Mouse (Mus musculus) CH12.LX (cell line): ENCODE measurements at regions not wholly inside any gene's neighbourhood (a gene's known extent, or its start where the extent isn't known, plus 50 kb on each side); places are given as distances from the start of the nearest gene placed in this dataset.

ENCODE experiments used
- DNase-seq: peaks from one replicate; pipeline ENCODE4 v3.0.0-alpha.2; 2013; ENCODE audit errors: extremely low read depth
- H3K27ac ChIP-seq: 2 replicates; pipeline ENCODE4 v1.5.1; 2012; ENCODE audit warnings: low read depth, mild to moderate bottlenecking, control low read depth, moderate library complexity; ENCODE audit not compliant: insufficient read depth
- H3K27me3 ChIP-seq: replicated peaks from 2 replicates; pipeline ENCODE3; 2012; ENCODE audit warnings: inconsistent platforms
- H3K36me3 ChIP-seq, 2 experiments: replicated peaks in 1 of 2; 2 replicates each; pipeline versions ENCODE3 to v1.6.1; 2012; ENCODE audit warnings: inconsistent platforms in 1 of 2, low read length in 1 of 2, mild to moderate bottlenecking in 1 of 2, mixed read lengths in 1 of 2, moderate library complexity in 1 of 2; ENCODE audit not compliant: control insufficient read depth in 1 of 2, insufficient read depth in 1 of 2
- H3K4me1 ChIP-seq, 2 experiments: 2 replicates each; pipeline ENCODE4 v1.6.1; 2012; ENCODE audit warnings: inconsistent platforms in 1 of 2, moderate library complexity in 1 of 2; ENCODE audit not compliant: insufficient read depth in 2 of 2, control insufficient read depth in 1 of 2
- H3K4me2 ChIP-seq: 2 replicates; pipeline ENCODE4 v1.6.1; 2012; ENCODE audit warnings: low read depth, mild to moderate bottlenecking, control low read depth; ENCODE audit not compliant: poor library complexity, insufficient read depth, severe bottlenecking
- H3K4me3 ChIP-seq, 3 experiments: fragments of 150-350 bp in 1 of 3; sonication (generic) in 1 of 3; replicated peaks in 1 of 3; 2 replicates each; pipeline versions ENCODE3 to v1.5.1; 2011 to 2012; ENCODE audit warnings: low read depth in 2 of 3, low read length in 2 of 3, mild to moderate bottlenecking in 2 of 3, moderate library complexity in 2 of 3, control low read depth in 1 of 3, improper control_type of control experiment in 1 of 3, inconsistent platforms in 1 of 3, mixed read lengths in 1 of 3; ENCODE audit not compliant: poor library complexity in 1 of 3
- H3K79me2 ChIP-seq: replicated peaks from 2 replicates; pipeline ENCODE4 v1.6.1; 2012; ENCODE audit warnings: mild to moderate bottlenecking, moderate library complexity; ENCODE audit not compliant: control insufficient read depth, poor library complexity, insufficient read depth, severe bottlenecking; ENCODE audit errors: extremely low read depth
- H3K9ac ChIP-seq: 2 replicates; pipeline ENCODE4 v1.6.1; 2012; ENCODE audit warnings: low read depth, mild to moderate bottlenecking, control low read depth, moderate library complexity; ENCODE audit not compliant: insufficient read depth
- H3K9me3 ChIP-seq: replicated peaks from 2 replicates; pipeline ENCODE3; 2012; ENCODE audit warnings: low read length, inconsistent platforms, mixed read lengths
- BHLHE40 ChIP-seq: IDR thresholded peaks from 2 replicates; pipeline ENCODE4 v1.6.1; 2011; ENCODE audit warnings: mild to moderate bottlenecking, low read depth, low read length, improper control_type of control experiment
- EP300 ChIP-seq: IDR thresholded peaks from 2 replicates; pipeline ENCODE4 v1.6.1; 2011; ENCODE audit warnings: low read length, improper control_type of control experiment
- HCFC1 ChIP-seq: IDR thresholded peaks from 2 replicates; pipeline ENCODE4 v1.6.1; 2012; ENCODE audit warnings: low read depth, mild to moderate bottlenecking, inconsistent platforms, low read length, improper control_type of control experiment
- KAT2A ChIP-seq: IDR thresholded peaks from 2 replicates; pipeline ENCODE4 v1.6.1; 2012; ENCODE audit warnings: low read length, improper control_type of control experiment, inconsistent platforms; ENCODE audit not compliant: insufficient replicate concordance
- MXI1 ChIP-seq: IDR thresholded peaks from 2 replicates; pipeline ENCODE4 v1.6.1; 2011; ENCODE audit warnings: mild to moderate bottlenecking, low read depth, low read length, improper control_type of control experiment
- NELFE ChIP-seq: IDR thresholded peaks from 2 replicates; pipeline ENCODE4 v1.6.1; 2011; ENCODE audit warnings: low read depth, low read length, improper control_type of control experiment
- USF2 ChIP-seq: conservative IDR thresholded peaks from 2 replicates; pipeline ENCODE4 v1.6.1; 2011; ENCODE audit warnings: low read depth, low read length, improper control_type of control experiment
- ZC3H11A ChIP-seq: IDR thresholded peaks from 2 replicates; pipeline ENCODE4 v1.6.1; 2012; ENCODE audit warnings: low read depth, mild to moderate bottlenecking, inconsistent platforms, low read length, improper control_type of control experiment
- ZMIZ1 ChIP-seq: IDR thresholded peaks from 2 replicates; pipeline ENCODE4 v1.6.1; 2012; ENCODE audit warnings: low read depth, mild to moderate bottlenecking, inconsistent platforms, low read length, improper control_type of control experiment
- ZNF384 ChIP-seq: IDR thresholded peaks from 2 replicates; pipeline ENCODE4 v1.6.1; 2012; ENCODE audit warnings: low read depth, low read length, improper control_type of control experiment, inconsistent platforms
- dilution Hi-C: fragments of 300-500 bp; cut with MboI; formaldehyde crosslinking; loops from 2 replicates; pipeline ENCODE4 v1.14.3; 2020; ENCODE audit warnings: low sequenced_read_pairs; ENCODE audit not compliant: extremely low pct_unique_long_range_greater_than_20kb, extremely low pct_ligation_motif_present
- in situ Hi-C: fragments of 300-500 bp; cut with MboI; formaldehyde crosslinking; loops from 3 replicates; pipeline ENCODE4 v1.14.3; 2019; ENCODE audit warnings: low sequenced_read_pairs, low pct_ligation_motif_present, low pct_unique_long_range_greater_than_20kb, mixed read lengths

DNA sequence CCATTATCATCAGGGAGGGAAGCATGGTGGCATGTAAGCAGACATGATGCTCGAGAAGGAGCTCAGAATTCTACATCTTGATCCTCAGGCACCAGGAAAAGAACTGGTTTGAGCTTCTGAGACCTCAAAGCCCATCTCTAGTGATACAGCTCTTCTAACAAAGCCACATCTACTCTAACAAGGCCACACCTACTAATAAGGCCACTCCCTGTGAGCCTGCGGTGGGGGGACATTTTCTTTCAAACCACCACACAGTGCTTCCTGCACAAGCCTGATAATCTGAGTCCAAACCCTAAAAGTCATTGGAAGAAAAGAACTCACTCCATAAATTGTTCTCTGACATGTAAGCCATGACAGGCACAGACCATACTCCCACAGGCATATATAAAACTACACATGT lies 85.0 kb upstream of the Nsun6 start:
- dilution Hi-C loops: no loop called here
- Histone ChIP-seq H3K4me1 (no peaks in the 10 kb centered on the region), H3K9ac (no peak overlapping the region), H3K4me3 (no peak overlapping the region), H3K36me3 (no peaks in the 10 kb centered on the region), H3K4me2 (no peak overlapping the region), H3K27ac (no peak overlapping the region), H3K79me2 (no peaks in the 10 kb centered on the region), H3K9me3 (no peaks in the 10 kb centered on the region), H3K27me3 (no peaks in the 10 kb centered on the region)
- TF ChIP-seq ZMIZ1 (no peak), ZNF384 (no peak), USF2 (no peak), HCFC1 (no peak), EP300 (no peak), NELFE (no peak), ZC3H11A (no peak), KAT2A (no peak), MXI1 (no peak), BHLHE40 (no peak)
- DNase-seq: no peak
- in situ Hi-C loops: no loop called here
